Mouse (Mus musculus): Measurements from ENCODE around the gene Rbp1.

The Rbp1 gene

GRCm38 (mm10) chr9:98492821-98493220 is 70.1 kb downstream of the Rbp1 start:
- DNase-seq (ENCODE audit: low spot score) = no peak

Measured in layer of hippocampus, adult 9-10 months (tissue).